Mouse (Mus musculus): ENCODE data around the gene Magi2.

GRCm38 (mm10) chr5:20446471-20447174 is 1219.8 kb downstream of the Magi2 start:
- TF ChIP-seq POLR2A (IDR thresholded peaks at IDR 0.05; ENCODE audit: control insufficient read depth, extremely low read depth, insufficient read depth, low read length, poor library complexity) (no peak), CTCF (IDR thresholded peaks at IDR 0.05; ENCODE audit: borderline replicate concordance, control insufficient read depth, extremely low read depth, insufficient read depth, low read length, poor library complexity) (no peak)

Measured in thymus, adult 2 months (tissue).